Mouse (Mus musculus) midbrain, embryonic 15.5 days (tissue): Measurements from ENCODE around the gene Klhl29. TPM values are rescaled to one million over a fixed set of nuclear protein-coding genes. Genes with fewer than 3 reads are reported as not detected.
A peak's percentile ranks its signal among the peaks of the same experiment; 100 is the strongest.

Experiments
- ATAC-seq: fragments of 200-750 bp; cut with Nextera tagmentation; replicated peaks from 2 replicates; pipeline ENCODE4 v1.8.0; 2017; ENCODE audit warnings: moderate TSS enrichment
- H3K27ac ChIP-seq: fragments of 300-500 bp; sonication (generic); 2 replicates; pipeline ENCODE4 v1.5.1; 2015; ENCODE audit warnings: mild to moderate bottlenecking, inconsistent platforms
- H3K27me3 ChIP-seq: fragments of 300-500 bp; sonication (generic); replicated peaks from 2 replicates; pipeline ENCODE4 v1.6.1; 2015; ENCODE audit warnings: inconsistent platforms
- H3K36me3 ChIP-seq: fragments of 300-500 bp; sonication (generic); replicated peaks from 2 replicates; pipeline ENCODE4 v1.6.1; 2015; ENCODE audit warnings: inconsistent platforms
- H3K4me1 ChIP-seq: fragments of 300-500 bp; sonication (generic); 2 replicates; pipeline ENCODE4 v1.6.1; 2015; ENCODE audit warnings: inconsistent platforms
- H3K4me2 ChIP-seq: fragments of 300-500 bp; sonication (generic); 2 replicates; pipeline ENCODE4 v1.6.1; 2015; ENCODE audit warnings: inconsistent platforms, mild to moderate bottlenecking, moderate library complexity
- H3K4me3 ChIP-seq: fragments of 300-500 bp; sonication (generic); 2 replicates; pipeline ENCODE4 v1.5.1; 2015; ENCODE audit warnings: mild to moderate bottlenecking, inconsistent platforms
- H3K9ac ChIP-seq: fragments of 300-500 bp; sonication (generic); 2 replicates; pipeline ENCODE4 v1.6.1; 2015; ENCODE audit warnings: mild to moderate bottlenecking, inconsistent platforms
- H3K9me3 ChIP-seq: fragments of 300-500 bp; sonication (generic); 2 replicates; pipeline ENCODE4 v1.6.1; 2016; ENCODE audit warnings: inconsistent platforms
- WGBS: fragments of 180-500 bp; shearing (Covaris S2); methylation state at CpG from one replicate; pipeline ENCODE4 v1.1.7; 2015; ENCODE audit warnings: mixed read lengths; 5-methylcytosine and 5-hydroxymethylcytosine counted together
- polyA plus RNA-seq: library from polyadenylated mRNA; unstranded; fragments of >200 nt; fragmentation: Nextera tagmentation; extraction: Ambion mirVana; gene quantifications from 2 replicates; pipeline ENCODE4 v1.2.1, GENCODE M21; 2015

Klhl29 gene
- polyA plus RNA-seq, 1 experiment from 2014 or later, result 5.2 TPM

GRCm38 (mm10) chr12:5143903-5144781 is 231.3 kb downstream of the Klhl29 start:
- no peak overlapping the region for H3K4me3 ChIP-seq
- peak; percentile 67 for ATAC-seq
- no peaks in the 10 kb centered on the region for H3K27me3 ChIP-seq
- peaks cover 31% of the 10 kb centered on the region for H3K4me1 ChIP-seq
- 0 out of 2 replicates have a peak, but pooled peaks cover 3% of the 10 kb centered on the region for H3K36me3 ChIP-seq
- no peak overlapping the region for H3K9ac ChIP-seq
- WGBS, result 24% methylated on average over 5 of the region's 5 CpGs
- no peak overlapping the region for H3K4me2 ChIP-seq
- H3K9me3 ChIP-seq, result no peaks in the 10 kb centered on the region
- H3K27ac ChIP-seq, result peak overlapping the region; percentile 62

DNA sequence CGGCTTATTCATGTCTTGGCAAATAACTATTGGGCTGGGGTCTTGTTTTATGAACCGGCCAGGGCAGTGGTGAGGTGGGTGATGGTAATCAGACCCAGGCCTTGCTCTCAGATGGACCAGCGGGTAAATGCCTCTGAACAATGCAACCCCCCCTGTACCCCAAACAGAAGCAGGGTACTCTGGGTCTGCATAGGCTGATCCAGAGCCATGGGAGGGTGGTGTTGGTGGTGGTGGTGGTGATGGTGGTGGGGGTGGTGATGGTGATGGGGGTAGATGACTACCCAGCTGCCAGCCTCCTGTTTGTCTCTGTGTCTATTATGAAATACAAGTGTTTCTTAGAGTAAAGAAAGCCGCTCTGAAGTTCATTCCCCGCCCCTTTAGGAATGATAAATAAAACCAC is 232.3 kb downstream of the Klhl29 start:
- H3K27me3 ChIP-seq, result no peaks in the 10 kb centered on the region
- peaks cover 34% of the 10 kb centered on the region for H3K4me1 ChIP-seq
- ATAC-seq, result peak; percentile 35
- 0 out of 2 replicates have a peak, but pooled peaks cover 3% of the 10 kb centered on the region for H3K36me3 ChIP-seq
- WGBS, result 70% methylated on average over 5 of the region's 5 CpGs
- H3K4me3 ChIP-seq, result no peak overlapping the region
- no peak overlapping the region for H3K4me2 ChIP-seq
- no peak overlapping the region for H3K27ac ChIP-seq
- H3K9ac ChIP-seq, result no peak overlapping the region
- no peaks in the 10 kb centered on the region for H3K9me3 ChIP-seq

DNA sequence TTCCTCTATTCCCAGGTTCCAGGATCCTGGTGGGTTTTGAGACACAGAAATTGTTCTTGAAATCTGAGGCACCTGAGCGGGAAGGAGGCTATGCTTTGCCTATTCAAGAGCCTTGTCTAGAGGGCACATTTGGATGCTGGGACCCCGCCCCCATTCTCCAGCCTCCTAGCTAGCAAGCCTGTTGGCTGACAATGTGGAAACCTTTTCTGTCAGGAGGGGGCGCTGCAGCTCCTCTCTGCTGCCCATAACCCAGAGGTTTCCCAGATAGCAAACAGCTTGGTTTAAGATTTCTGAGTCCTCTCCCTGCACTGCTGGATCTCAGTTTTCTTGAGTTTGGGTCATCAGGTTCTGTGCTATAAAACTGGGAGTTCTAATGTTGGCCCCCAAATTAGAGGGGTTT is 232.7 kb downstream of the Klhl29 start:
- Histone ChIP-seq H3K27ac (no peak overlapping the region), H3K4me3 (no peak overlapping the region)

DNA sequence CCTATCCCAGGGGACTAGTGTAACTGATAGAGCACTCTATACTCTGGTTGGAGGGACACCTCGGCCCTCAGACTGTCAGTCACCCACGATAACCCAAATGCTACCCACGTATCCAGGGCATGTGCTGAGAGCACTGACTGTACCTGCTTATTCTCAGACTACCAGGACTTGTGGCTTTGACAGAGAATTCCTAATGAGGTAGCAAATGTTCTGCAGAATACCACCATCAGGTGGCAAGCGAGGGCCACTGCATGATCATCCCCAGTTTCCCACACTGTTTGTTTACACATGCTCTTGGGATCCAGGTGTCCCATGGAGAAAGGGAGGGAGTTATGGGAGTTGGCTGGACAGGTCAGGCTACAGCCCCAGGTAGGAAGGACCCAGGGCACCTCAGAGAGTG is 234.4 kb downstream of the Klhl29 start:
- no peaks in the 10 kb centered on the region for H3K27me3 ChIP-seq
- H3K27ac ChIP-seq, result no peak overlapping the region
- H3K4me1 ChIP-seq, result peaks cover 34% of the 10 kb centered on the region
- WGBS, result 73% methylated on average over 4 of the region's 4 CpGs
- no peak for ATAC-seq
- H3K9ac ChIP-seq, result no peak overlapping the region
- no peak overlapping the region for H3K4me2 ChIP-seq
- 0 out of 2 replicates have a peak, but pooled peaks cover 6% of the 10 kb centered on the region for H3K36me3 ChIP-seq
- no peaks in the 10 kb centered on the region for H3K9me3 ChIP-seq
- no peak overlapping the region for H3K4me3 ChIP-seq

More for the DNA sequence above, 232.7 kb downstream of the Klhl29 start:
- H3K4me1 ChIP-seq, result peaks cover 34% of the 10 kb centered on the region
- no peak overlapping the region for H3K4me2 ChIP-seq
- no peaks in the 10 kb centered on the region for H3K9me3 ChIP-seq
- H3K9ac ChIP-seq, result no peak overlapping the region
- peak; percentile 65 for ATAC-seq
- WGBS, result 14% methylated on average over 3 of the region's 3 CpGs
- 0 out of 2 replicates have a peak, but pooled peaks cover 3% of the 10 kb centered on the region for H3K36me3 ChIP-seq
- H3K27me3 ChIP-seq, result no peaks in the 10 kb centered on the region

DNA sequence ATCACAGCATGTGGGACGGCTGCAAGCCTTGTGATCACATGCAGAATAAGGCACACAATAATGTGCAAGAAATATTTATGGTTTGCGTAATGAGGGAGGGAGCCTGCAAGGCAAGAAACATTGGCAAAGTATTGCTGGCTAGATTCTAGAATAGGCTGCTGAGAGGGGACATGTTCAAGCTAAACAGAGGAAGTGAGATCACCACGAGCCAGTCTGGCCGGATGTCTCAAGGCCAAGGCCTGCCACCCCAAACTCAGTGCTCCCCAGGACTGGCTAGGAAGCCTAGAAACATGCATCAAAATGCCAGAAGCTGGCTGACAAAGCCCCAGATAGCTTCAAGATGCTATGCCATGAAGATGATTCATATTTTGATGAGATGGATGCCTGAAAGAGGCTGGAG is 236.2 kb downstream of the Klhl29 start:
- Histone ChIP-seq H3K4me2 (no peak overlapping the region), H3K9me3 (no peaks in the 10 kb centered on the region), H3K36me3 (0 out of 2 replicates have a peak, but pooled peaks cover 6% of the 10 kb centered on the region), H3K27me3 (no peaks in the 10 kb centered on the region), H3K9ac (no peak overlapping the region), H3K4me1 (peaks cover 30% of the 10 kb centered on the region), H3K27ac (no peak overlapping the region), H3K4me3 (no peak overlapping the region)
- WGBS, result 79% methylated on average over 4 of the region's 4 CpGs
- ATAC-seq, result no peak

- Histone ChIP-seq H3K4me1 (0 out of 2 replicates have a peak, but pooled peaks cover 7% of the 10 kb centered on the region), H3K27me3 (no peaks in the 10 kb centered on the region), H3K4me2 (no peak overlapping the region), H3K9ac (no peak overlapping the region), H3K9me3 (no peaks in the 10 kb centered on the region), H3K27ac (no peak overlapping the region), H3K4me3 (no peak overlapping the region), H3K36me3 (0 out of 2 replicates have a peak, but pooled peaks cover 6% of the 10 kb centered on the region)
- 23% methylated on average over 4 of the region's 4 CpGs for WGBS
- peak; percentile 44; the same call in 1 of the 2 replicates for ATAC-seq
Observed at GRCm38 (mm10) chr12:5136300-5136699, 239.2 kb downstream of the Klhl29 start.

DNA sequence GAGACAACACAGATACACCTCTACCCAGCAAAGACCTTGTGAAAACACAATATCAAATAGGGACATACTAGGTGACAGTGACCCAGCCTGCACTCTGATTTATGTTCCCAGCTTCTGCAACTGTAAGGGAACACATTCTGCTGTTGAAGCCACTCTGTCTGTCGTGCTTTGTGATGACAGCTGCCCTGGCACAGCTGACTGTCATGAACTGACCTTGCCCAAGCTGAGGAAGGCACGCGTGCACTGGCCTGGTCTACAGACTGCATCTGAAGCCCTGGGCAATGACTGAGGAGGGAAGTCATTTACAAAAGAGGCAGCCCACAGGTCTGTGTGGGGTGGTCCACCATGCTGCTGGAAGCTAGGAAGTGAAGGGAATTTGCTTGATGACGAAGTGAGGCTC is 246.3 kb downstream of the Klhl29 start:
- no peaks in the 10 kb centered on the region for H3K36me3 ChIP-seq
- 82% methylated on average over 4 of the region's 4 CpGs for WGBS
- no peak overlapping the region for H3K4me2 ChIP-seq
- no peaks in the 10 kb centered on the region for H3K4me1 ChIP-seq
- H3K27me3 ChIP-seq, result no peaks in the 10 kb centered on the region
- no peak overlapping the region for H3K27ac ChIP-seq
- H3K9me3 ChIP-seq, result no peaks in the 10 kb centered on the region
- ATAC-seq, result no peak
- no peak overlapping the region for H3K9ac ChIP-seq
- H3K4me3 ChIP-seq, result no peak overlapping the region

DNA sequence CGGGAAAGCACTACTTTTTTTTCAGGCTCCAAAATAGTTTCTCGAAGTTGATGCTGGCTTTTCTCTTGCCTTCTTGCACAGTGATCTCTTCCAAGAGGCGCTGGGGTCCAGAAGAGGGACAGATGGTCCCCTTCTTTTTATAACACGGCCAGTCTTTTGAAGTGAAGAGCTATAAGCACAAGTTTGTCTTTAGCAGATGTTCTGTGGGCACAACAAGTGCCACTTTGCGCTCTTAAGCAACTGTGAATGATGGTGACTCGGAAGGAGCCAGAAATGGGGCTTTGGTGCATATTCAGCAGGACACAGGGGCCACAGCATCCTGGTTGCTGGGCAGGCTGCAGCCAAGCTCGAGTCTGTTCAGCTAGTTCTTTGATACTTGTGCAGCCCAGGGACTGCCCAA is 249.6 kb downstream of the Klhl29 start:
- Histone ChIP-seq H3K4me2 (no peak overlapping the region), H3K27ac (no peak overlapping the region), H3K27me3 (no peaks in the 10 kb centered on the region), H3K4me3 (no peak overlapping the region), H3K9ac (no peak overlapping the region), H3K9me3 (no peaks in the 10 kb centered on the region), H3K4me1 (no peaks in the 10 kb centered on the region), H3K36me3 (no peaks in the 10 kb centered on the region)
- ATAC-seq, result no peak
- 90% methylated on average over 7 of the region's 7 CpGs for WGBS

DNA sequence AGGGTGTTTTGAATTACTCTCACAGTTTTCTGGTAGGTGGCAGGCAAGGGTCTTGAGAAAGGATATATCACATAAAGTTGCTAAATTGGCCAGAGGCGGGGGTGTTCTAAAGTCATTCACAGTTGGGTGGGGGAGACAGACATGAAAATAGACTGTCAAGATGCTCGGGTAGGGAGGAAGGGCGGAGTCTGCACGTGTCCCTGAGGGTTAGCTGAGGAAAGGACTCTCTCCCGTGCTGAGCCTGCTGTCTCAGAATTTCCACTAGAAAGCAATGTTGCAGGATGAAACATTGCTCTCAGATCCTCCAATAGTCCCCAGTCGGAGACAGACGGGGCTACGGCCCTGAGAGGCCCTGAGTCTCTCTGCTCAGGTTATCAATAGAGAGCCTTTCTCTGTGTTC is 252.5 kb downstream of the Klhl29 start:
- peaks cover 18% of the 10 kb centered on the region for H3K4me1 ChIP-seq
- no peak overlapping the region for H3K9ac ChIP-seq
- WGBS, result 62% methylated on average over 8 of the region's 8 CpGs
- no peak overlapping the region for H3K27ac ChIP-seq
- no peak overlapping the region for H3K4me3 ChIP-seq
- no peak overlapping the region for H3K4me2 ChIP-seq
- no peaks in the 10 kb centered on the region for H3K27me3 ChIP-seq
- no peaks in the 10 kb centered on the region for H3K36me3 ChIP-seq
- no peaks in the 10 kb centered on the region for H3K9me3 ChIP-seq
- ATAC-seq, result no peak

- Histone ChIP-seq H3K4me2 (peak overlapping the region; percentile 43), H3K9ac (no peak overlapping the region), H3K36me3 (no peaks in the 10 kb centered on the region), H3K27me3 (no peaks in the 10 kb centered on the region), H3K4me1 (peaks cover 22% of the 10 kb centered on the region), H3K27ac (peak overlapping the region; percentile 53), H3K4me3 (no peak overlapping the region), H3K9me3 (no peaks in the 10 kb centered on the region)
- ATAC-seq, result peak; percentile 35
- WGBS, result 58% methylated on average over 6 of the region's 6 CpGs
Observed at GRCm38 (mm10) chr12:5120249-5120648, 255.2 kb downstream of the Klhl29 start.

GRCm38 (mm10) chr12:5119726-5120125 is 255.8 kb downstream of the Klhl29 start:
- Histone ChIP-seq H3K4me2 (peak overlapping the region; percentile 43), H3K4me3 (peak overlapping the region; percentile 31), H3K9me3 (no peaks in the 10 kb centered on the region), H3K4me1 (peaks cover 22% of the 10 kb centered on the region), H3K27me3 (no peaks in the 10 kb centered on the region), H3K36me3 (no peaks in the 10 kb centered on the region), H3K9ac (no peak overlapping the region), H3K27ac (peak overlapping the region; percentile 53)
- WGBS, result 16% methylated on average over 15 of the region's 15 CpGs
- peak; percentile 93 for ATAC-seq

DNA sequence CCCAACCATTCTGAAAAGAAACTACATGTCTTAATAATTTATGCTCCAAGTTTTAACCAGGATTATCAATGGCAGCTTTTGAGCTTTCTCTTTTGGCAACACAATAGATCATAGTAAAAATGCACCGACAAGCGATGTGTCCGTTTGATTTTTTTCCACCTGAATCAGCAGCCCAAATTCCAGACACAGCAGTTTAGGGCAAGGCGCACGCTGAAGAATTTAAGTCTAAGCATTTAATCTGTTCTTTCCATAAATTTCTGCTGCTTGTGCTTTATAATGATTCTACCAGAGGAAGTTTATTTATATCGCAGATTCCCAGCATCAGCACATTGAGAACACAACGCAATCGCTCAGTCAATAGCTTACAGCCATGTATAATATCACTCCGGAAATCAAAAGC is 256.2 kb downstream of the Klhl29 start:
- Histone ChIP-seq H3K27ac (peak overlapping the region; percentile 53; the same call in 1 of the 2 replicates), H3K4me1 (peaks cover 22% of the 10 kb centered on the region), H3K27me3 (no peaks in the 10 kb centered on the region), H3K9me3 (no peaks in the 10 kb centered on the region), H3K4me2 (peak overlapping the region; percentile 43), H3K36me3 (no peaks in the 10 kb centered on the region), H3K9ac (no peak overlapping the region), H3K4me3 (peak overlapping the region; percentile 31)
- 41% methylated on average over 9 of the region's 9 CpGs for WGBS
- ATAC-seq, result peak; percentile 7; the same call in 1 of the 2 replicates

DNA sequence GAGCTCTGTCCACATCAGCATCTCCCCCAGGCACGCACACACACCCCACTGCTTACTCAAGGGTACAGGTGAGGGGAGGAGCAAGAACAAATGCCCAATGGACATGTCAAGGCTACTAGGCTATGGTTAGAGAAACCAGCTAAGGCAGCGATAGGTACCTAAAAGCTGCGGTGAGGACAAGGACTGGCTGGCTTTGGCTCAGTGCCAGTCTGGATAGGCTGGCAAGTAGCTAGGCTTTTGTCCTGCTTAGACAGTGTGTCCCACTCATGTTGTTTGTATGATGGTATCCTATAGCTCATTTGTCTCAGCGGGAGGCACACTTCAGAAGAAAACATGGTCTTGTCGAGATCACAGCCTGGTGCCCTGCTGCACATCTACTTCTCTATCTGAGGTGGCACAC is 258.9 kb downstream of the Klhl29 start:
- WGBS, result 66% methylated on average over 5 of the region's 5 CpGs
- Histone ChIP-seq H3K9me3 (no peaks in the 10 kb centered on the region), H3K27me3 (no peaks in the 10 kb centered on the region), H3K4me2 (no peak overlapping the region), H3K36me3 (no peaks in the 10 kb centered on the region), H3K4me1 (peaks cover 22% of the 10 kb centered on the region), H3K27ac (no peak overlapping the region), H3K9ac (no peak overlapping the region), H3K4me3 (no peak overlapping the region)
- ATAC-seq, result no peak
